Mouse (Mus musculus) embryo, embryonic 11.5 days (tissue): ENCODE measurements at regions not wholly inside any gene's neighbourhood (a gene's known extent, or its start where the extent isn't known, plus 50 kb on each side); places are given as distances from the start of the nearest gene placed in this dataset.

ENCODE experiments used
- DNase-seq: peaks from one replicate; pipeline ENCODE4 v3.0.0-alpha.2; 2012; ENCODE audit warnings: low read depth, low spot score

DNA sequence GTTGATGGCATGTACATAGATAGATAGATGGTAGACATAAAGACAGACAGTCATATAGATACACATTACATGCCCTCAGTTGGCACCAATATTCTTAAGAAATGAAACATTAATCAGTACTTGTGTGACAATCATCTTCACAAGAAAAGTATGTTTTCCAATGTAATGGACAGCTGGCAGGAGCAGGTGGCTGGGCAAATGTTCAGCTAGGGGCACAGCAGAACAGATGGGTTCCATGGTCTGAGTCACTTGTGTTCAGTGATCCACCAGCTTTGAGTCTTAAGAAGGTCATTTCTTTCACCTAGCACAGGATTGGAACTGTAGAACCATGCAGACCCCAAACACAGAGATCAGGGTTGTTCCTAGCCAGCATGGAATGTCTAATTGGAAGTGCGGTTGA is 2631.2 kb upstream of the 5930422O12Rik start:
- no peak for DNase-seq

DNA sequence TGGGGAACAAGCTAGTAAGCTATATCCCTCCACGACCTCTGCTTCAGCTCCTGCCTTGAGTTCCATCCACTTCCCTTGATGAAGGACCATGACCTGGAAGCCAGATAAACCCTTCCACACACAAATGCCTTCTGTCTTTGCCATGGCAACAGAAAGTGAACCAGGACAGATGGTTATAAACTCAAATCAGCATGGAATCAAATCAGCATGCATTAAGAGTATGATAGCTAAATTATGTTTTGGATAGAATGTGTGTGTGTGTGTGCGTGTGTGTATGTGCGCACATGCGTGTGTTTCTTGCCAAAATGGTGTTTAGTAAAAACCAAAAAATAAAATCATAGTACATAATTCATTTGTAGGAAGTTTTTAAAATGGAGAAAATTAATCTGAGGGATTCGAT is 2611.5 kb upstream of the 5930422O12Rik start:
- DNase-seq, result no peak

DNA sequence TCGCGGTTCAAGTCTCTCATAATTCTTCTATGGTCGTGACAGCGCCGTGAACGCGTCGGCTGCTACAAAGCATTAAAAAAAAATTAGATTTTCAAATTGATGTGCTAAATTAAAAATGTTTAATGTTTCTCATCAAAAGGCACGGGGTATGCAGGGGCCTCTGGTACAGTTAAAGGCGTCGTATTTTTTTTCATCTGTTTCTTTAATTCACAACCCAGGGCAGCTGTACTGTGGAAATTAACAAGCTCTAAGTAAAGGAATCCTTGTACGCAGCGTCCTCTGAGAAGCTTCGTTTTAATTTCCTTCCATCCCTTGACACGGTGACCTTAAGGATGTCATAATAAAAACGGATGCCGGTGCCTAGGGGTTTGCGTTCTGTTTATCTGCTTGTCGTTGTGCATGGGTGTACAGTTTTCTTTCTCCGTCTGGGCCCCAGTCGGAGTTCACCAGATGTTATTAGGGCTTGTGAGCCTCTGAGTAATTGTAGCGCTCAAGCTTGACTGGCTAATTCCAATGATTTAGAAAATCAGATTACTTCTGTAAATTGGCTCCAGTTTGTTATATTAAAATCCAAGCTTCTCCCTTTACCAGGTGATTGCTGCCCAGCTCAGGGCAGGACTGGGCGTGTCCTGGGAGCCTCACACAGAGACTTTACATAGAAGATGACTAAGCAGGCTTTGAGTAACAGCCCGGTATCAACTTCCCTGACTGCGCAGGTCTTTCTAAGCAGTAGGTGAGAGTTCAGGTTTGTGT is 2605.5 kb upstream of the 5930422O12Rik start:
- DNase-seq, result no peak

DNA sequence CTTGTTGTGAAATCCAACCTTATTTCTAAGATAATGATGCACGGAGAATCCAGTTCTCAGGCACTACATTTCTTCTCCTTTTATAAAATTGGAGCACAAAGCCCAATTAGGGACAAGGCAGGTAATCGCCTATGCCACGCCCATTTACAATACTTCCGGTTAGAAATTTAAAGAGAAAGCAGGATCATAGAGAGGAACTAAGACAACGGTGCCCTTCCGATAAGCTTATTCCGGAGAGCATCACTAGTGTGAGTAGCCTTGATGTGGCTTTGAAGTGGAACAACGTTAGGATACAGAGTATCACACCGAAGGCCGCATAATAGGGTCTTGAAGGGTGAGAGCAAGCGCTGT is 2604.9 kb upstream of the 5930422O12Rik start:
- DNase-seq, result no peak

DNA sequence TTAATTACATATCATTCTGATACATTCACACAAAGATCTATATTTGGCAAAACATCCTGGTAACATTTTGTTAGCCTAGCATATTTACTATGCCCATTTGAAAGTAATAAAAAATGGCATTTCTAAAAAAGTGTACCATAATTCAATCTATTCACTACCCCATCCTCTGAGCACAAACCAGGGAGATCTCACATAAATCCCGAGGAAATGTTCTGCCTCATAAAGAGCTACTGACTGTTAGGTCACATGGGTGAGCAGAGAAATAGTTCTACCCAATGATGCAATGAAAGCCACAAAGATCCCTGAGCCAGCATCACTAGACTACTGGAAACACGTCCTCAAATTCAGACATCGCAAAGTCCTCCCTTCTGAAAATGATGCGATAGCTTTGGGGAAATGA is 2602.5 kb upstream of the 5930422O12Rik start:
- no peak for DNase-seq

DNA sequence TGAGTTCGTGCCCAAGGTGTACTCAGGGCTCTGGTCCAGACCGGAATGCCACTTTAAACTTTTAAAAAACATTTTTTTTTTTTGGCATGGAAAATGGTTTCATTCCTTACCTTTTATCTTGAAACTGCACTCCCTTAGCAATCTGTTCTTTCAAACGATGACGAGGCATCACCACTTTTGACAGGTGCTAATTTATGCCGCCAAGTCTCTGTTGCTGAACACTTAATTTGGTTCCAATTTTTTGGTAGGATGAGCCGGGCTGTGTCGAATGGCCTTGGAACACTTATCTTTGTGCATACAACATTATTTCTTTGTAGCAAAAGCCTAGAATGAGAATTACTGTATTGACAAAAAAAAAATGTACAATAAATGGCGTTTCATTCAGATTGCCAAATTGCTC is 2590.5 kb upstream of the 5930422O12Rik start:
- no peak for DNase-seq

DNA sequence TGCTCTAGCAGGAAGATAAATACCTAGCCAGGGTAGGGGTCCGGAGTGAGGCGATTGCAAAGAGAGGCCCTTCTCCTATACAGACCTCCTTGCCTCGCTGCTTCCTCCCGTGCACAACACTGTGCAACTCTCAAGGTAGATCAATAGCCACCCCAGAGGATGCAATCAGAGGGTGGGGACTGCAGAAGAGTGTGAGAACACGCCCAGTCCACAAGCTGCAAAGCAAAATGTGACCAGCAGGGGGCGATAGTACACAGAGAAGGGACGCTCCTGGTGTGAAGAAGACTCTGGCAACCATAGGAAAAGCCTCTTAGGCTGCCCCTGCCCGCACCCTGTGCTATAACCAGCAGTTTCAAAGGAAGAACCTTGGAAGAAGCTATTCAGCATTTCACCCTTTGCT is 2588.4 kb upstream of the 5930422O12Rik start:
- peak; percentile 61 for DNase-seq

DNA sequence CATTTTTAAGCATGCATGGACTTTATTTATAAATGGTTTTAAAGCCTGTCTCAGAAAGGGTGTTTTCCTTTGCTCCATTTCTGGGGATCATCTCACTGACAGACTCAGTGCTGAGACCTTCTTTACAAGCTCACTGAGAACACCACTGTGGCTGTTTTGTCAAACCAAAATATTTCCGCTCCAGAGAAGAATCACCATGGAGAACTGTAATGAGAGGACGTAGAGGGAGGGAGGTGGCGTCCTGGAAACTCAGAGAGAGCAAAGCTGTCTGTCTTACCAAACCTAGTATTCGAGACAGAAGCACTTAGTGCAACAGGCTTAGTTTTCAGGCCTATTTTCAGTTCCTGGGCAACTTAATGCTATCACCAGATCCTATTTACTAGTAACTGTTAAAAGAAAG is 2565.5 kb upstream of the 5930422O12Rik start:
- no peak for DNase-seq

DNA sequence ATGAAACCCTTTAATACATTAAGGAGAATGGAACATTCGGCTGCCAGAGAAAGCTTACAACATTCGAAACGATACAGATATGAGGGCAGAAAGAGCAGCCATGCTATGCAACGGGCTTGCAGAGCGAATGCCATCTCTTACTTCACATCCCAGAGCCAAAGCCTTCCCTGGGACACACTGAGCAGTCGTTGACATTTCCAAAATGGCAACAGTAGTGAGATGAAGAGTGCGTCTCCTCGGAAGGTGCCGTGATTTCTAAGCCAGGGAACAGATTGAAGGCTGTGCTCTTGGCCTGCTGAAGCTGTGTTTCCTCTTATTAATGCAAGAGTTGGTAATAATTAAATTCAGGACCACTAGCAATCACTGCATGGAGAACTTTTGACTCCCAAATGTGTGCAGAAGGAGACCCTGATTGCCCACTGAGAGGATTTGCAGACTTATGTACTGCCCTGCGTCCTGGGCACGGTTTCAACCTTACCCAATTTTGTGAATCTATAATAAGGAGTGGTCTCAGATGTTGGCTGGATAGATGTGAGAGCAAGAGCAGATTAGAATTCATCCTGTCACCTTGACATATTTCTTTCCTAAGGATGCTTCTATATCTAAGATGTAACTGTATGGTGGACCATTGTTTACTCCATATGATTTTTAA is 2522.3 kb upstream of the 5930422O12Rik start:
- DNase-seq, result no peak

DNA sequence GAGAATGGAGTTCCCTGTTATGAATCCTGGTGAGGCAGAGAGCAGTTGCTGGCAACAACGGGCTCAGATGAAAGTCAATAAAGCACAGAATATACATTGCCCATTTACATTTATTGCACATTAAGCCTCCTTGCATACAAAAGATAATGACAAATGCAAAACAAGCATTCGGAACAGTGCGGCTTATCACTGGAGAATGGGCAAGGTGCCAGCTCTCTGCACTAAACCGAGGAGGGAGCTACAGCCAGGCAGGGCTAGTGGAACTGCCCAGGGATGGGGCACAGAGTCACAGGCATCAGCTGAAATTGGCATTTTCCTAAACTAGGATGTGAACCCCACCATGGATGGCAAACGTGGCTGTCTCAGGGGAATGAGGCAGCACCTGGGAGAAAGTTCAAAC is 2514.8 kb upstream of the 5930422O12Rik start:
- DNase-seq, result no peak

DNA sequence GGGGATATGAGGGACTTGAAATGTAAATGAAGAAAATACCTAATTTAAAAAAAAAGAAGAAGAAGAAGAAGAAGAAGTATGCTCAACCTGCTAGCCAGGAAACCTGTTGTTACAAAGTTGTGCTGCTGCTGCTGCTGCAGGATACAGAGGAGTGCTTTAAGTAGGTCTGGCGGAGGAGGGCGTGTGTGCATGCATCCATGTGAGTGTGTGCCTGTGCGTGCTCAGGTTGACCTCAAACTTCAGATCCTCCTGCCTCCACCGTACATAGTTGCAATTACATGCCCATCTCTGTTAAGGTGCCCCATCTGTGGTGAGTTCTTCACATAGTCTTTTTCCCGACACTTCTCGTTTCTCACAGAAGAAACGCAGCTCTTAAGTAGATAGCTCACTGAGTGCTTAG is 2513.4 kb upstream of the 5930422O12Rik start:
- DNase-seq, result no peak

DNA sequence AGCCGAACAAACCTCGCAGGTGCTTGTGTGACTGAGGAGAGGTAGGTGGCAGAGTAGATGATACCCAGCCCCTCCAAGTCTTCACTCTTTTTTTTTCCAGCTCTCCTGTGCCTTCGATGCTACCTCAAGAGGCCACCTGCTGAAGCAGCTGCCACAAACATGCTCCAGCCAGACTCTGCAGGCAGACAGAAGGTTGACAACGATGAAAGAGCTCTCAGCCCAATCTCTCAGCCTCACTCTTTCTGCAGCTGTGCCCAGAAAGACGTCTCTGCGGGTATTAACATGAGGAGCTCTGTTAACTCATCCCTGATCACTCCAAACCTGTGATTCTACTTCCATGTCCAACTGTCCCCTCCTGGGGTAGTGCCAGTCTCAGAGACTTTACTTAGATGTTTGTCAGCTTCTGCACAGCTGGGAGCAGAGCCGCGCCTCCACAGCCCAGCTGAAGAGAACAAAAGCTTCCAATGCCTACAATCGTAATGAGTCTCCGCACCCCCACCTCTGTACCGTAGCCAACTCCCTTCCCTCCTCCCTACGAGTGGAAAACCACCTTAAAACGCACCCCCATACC is 2512.8 kb upstream of the 5930422O12Rik start:
- peak; percentile 29 for DNase-seq

DNA sequence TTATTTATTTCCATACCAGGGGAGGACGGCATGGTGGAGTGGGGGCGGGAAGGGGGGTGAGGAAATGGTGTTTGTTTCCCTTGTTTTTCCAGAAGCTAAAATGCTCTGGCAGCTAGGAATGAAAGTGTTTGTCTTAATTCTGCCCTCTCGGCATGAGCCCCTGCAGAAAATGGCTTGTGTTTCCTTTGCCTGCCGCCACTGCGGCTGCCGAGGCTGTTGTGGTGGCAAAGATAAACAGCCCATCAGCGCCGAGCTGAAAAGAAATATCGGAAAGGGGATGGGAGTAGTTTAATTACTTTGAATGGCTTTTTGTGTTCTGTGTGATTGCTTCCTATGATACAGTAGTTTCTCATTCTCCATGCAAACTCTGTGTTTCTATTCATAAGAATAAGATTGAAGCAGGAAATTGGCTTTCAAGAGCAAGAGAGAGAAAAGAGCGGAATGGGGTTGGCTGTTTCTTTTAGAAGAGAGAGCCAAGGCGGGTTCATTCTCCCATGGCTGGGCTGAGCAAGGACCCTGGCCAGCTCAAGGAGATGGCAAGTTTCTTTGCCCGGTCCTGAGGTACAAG is 2512.2 kb upstream of the 5930422O12Rik start:
- no peak for DNase-seq

DNA sequence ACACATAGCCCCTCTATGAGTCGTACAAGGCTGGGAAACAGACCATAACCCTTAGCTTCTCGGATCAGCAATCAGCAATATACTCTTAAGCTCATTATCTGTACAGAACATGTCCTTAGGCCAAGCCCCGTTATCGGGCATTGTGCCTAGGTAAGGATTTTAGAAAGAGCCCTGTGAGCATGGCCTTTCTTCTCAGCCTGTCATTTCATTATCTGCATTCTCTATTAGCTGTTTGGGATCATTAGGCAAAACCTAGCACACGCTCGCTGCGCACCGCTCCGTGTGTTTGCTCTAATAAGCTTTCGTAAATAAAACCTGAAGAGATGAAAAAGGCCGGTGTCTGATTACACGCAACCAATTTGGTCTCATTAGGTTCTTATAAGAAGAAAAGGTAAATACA is 2507.1 kb upstream of the 5930422O12Rik start:
- no peak for DNase-seq

DNA sequence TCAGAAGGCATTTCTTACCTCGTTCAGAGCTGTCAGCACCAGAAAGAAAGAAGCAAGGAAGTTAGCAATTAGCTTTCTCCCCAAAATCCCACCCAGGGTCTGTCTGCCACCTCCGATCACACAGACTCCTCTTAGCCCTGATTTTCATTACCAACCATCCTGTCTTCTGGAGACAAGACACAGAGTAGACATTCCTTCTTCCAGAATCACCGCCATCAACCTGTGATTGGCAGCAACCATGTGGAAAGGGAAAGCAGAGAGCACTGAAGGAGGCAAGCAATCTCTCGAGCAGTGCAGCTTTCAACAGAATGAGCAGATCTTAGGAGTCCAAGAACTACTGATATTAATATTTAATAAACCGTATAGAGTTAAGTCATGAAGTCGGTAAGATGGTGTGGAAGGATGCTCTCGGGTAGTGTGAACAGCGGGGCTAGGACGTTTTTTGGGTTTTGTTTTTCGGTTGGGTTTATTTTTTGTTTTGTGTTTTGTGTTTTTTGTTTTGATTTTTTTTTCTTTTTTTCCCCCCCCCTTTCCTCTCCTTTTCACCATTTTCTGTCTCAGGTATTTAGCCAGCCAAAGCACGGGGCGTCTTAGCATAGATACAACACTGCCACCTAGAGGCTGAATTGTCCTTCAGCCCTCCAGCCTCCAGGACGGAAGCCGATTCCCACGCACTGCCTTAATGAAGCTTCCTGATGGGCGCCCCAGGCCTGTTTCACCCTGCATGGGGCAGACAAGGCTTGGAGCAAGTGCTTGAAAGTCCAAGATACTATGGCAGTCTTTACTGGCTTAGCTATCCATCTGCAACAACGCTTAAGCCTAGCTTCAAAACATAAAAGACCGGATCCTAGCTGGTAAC is 2505.0 kb upstream of the 5930422O12Rik start:
- peak; percentile 62 for DNase-seq

DNA sequence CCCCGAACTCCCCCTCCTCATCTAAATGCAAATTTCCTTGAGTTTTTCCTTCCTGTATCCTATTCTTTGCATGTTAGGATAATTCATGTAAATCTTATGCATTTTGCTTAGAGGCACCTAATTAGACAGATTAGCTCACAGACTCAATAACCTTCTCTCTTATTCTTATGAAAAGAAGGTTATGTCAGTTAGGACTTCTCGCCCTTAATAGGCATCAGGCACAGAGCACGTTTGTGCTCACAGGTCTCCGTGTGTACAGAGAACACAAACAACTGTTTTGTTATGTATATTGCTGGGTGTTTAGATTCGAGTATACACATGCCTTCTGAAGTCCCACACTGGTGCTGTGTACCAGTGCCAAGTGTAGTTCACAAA is 2504.4 kb upstream of the 5930422O12Rik start:
- DNase-seq, result no peak

DNA sequence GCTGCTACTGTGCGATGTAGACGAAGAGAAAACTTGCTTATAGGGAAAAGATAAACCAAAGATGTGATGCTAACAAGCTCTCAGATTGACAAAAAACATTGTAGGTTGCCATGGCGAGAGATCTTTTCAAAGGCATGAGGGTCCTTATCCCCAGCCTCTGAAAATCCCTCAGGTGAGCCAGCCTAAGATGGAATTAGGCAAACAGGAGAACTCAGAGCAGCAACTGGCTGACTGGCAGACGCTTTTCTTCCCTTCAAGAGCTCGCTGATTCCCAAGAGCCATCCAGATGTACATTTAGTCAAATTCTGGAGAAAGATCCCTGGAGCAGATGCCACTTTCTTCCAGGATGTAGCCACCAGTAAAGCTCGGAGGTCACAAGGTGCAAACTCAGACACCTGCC is 2503.9 kb upstream of the 5930422O12Rik start:
- no peak for DNase-seq

DNA sequence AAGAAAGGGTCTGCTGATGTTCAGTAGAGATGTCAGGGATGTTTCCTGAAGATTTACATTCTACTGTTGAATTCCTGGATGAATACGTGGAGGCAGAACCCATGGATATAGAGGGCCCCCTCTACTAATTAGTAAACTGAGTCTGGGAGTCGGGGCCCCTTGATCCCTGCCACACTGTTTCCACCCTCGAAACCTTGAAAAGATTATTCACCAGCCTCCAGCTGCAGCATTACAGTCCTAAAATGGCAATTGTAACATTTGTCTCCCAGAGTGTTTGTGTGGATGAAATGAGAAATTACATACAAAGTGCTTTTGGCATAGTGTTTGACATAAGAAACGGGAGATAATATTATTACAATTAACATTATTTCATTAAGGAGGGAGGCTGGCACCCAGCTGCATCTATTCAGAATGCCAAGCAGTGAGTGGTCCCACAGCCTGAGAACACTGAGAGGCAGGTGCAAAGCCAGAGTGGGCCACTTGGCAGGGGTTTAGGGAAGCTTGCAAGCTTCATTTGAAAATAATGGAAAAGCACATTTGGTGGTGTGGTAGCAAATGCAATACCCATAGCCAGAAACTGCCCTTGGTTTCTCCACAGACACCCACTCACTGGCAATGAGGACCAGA is 2490.9 kb upstream of the 5930422O12Rik start:
- no peak for DNase-seq

DNA sequence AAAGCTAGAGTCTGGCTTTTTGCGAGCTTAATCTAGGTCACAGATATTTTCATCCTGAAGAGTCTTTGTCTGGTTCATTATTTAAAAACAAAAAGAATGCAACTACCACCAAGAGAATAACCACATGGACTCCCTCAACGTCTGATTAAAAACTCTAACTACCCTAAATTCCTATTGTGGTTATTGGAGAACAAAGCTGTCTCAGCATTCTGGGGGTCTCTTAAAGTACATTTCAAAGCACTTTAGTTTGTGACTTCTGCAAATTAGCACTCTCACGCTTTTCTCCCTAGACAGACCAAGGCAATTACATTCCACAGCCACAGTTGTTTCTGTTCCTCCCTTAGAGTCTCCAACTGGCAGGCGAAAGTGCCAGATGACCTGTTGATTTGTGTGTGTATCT is 2487.6 kb upstream of the 5930422O12Rik start:
- no peak for DNase-seq

DNA sequence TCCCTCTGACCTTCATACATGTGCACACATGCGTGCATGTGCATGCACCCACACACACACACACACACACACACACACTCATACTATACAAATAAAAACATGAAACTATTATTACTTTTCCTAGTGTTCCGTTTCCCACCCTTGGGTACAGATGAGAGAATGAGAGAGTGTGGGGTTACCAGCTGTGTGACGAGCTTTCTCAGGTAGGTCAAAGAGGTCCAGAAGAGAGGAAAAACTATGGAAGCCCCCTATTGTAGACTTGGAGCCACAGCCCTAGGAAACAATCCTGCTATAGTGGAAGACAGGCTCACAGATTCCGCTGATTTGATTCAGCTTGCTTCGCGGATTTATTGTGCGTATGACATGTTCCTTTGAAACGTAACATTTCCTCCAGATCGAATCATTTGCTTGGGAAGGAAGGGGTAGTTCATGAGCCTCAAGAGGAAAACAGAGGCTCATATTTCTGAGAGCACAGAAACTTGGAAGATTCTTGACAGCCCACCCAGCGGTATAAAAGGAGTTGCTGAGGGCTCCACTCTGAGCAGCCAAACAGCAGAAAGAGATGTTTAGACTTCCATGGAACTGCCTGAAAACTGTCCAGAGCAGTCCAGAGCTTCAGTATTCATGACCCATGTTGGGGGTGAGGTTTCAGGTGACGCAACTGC is 2486.9 kb upstream of the 5930422O12Rik start:
- DNase-seq, result no peak
